Mouse (Mus musculus) neural tube, embryonic 13.5 days (tissue): Measurements from ENCODE around the gene Rps6ka5. TPM values are rescaled to one million over a fixed set of nuclear protein-coding genes. Genes with fewer than 3 reads are reported as not detected.

Experiments
- ATAC-seq: fragments of 200-750 bp; cut with Nextera tagmentation; 2 replicates; pipeline ENCODE4 v1.8.0; 2017; ENCODE audit warnings: low read depth, mild to moderate bottlenecking, moderate TSS enrichment, moderate library complexity
- H3K27ac ChIP-seq: fragments of 300-500 bp; sonication (generic); replicated peaks from 2 replicates; pipeline ENCODE4 v1.5.1; 2015; ENCODE audit warnings: moderate library complexity, mild to moderate bottlenecking, inconsistent platforms
- H3K27me3 ChIP-seq: fragments of 300-500 bp; sonication (generic); 2 replicates; pipeline ENCODE4 v1.6.1; 2015; ENCODE audit warnings: mild to moderate bottlenecking, inconsistent platforms
- H3K36me3 ChIP-seq: fragments of 300-500 bp; sonication (generic); 2 replicates; pipeline ENCODE4 v1.6.1; 2015; ENCODE audit warnings: mild to moderate bottlenecking, inconsistent platforms
- H3K4me1 ChIP-seq: fragments of 300-500 bp; sonication (generic); replicated peaks from 2 replicates; pipeline ENCODE4 v1.6.1; 2015; ENCODE audit warnings: inconsistent platforms
- H3K4me2 ChIP-seq: fragments of 300-500 bp; sonication (generic); 2 replicates; pipeline ENCODE4 v1.6.1; 2015; ENCODE audit warnings: inconsistent platforms, mild to moderate bottlenecking, moderate library complexity
- H3K4me3 ChIP-seq: fragments of 300-500 bp; sonication (generic); 2 replicates; pipeline ENCODE4 v1.5.1; 2015; ENCODE audit warnings: mild to moderate bottlenecking, inconsistent platforms
- H3K9ac ChIP-seq: fragments of 300-500 bp; sonication (generic); 2 replicates; pipeline ENCODE4 v1.6.1; 2015; ENCODE audit warnings: moderate library complexity, mild to moderate bottlenecking, inconsistent platforms
- H3K9me3 ChIP-seq: fragments of 300-500 bp; sonication (generic); 2 replicates; pipeline ENCODE4 v1.6.1; 2016; ENCODE audit warnings: inconsistent platforms
- WGBS: fragments of 180-500 bp; shearing (Covaris S2); methylation state at CpG from one replicate; pipeline ENCODE4 v1.1.7; 2015; 5-methylcytosine and 5-hydroxymethylcytosine counted together
- polyA plus RNA-seq: library from polyadenylated mRNA; unstranded; fragments of >200 nt; fragmentation: Nextera tagmentation; extraction: Ambion mirVana; gene quantifications from 2 replicates; pipeline ENCODE4 v1.2.1, GENCODE M21; 2015

The Rps6ka5 gene
- polyA plus RNA-seq, 1 experiment from 2014 or later: 5.5 TPM

GRCm38 (mm10) chr12:100720801-100721200, 6.0 kb downstream of the Rps6ka5 start:
- Histone ChIP-seq H3K4me1 (peaks cover 22% of the 10 kb centered on the region), H3K9ac (no peak overlapping the region), H3K27ac (no peak overlapping the region), H3K9me3 (no peaks in the 10 kb centered on the region), H3K36me3 (no peaks in the 10 kb centered on the region), H3K27me3 (no peaks in the 10 kb centered on the region), H3K4me2 (no peak overlapping the region), H3K4me3 (no peak overlapping the region)
- no peak for ATAC-seq
- WGBS: 19% methylated on average over 3 of the region's 3 CpGs

GRCm38 (mm10) chr12:100717446-100717845, 9.3 kb downstream of the Rps6ka5 start:
- Histone ChIP-seq H3K4me1 (no peaks in the 10 kb centered on the region), H3K9ac (no peak overlapping the region)

DNA sequence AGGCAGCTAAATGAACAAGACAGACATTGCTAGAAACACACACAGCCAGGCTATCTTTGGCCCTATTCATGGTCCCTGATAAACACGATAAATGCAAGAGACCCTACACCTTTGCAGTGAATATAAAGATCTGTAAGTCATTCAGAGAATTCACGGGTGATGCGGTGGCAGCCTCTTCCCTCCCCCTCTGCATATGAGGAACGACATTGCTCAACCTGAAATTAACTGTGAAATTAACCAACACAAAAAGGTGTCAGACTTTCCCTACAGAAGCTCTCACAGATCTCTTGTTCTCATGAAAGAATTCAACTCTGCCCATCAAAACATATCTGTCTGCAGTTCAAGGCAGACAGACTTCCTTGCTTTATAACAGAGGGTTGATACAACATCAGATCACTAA, 9.8 kb downstream of the Rps6ka5 start:
- Histone ChIP-seq H3K27me3 (no peaks in the 10 kb centered on the region), H3K27ac (no peak overlapping the region), H3K4me2 (no peak overlapping the region), H3K9me3 (no peaks in the 10 kb centered on the region), H3K4me1 (no peaks in the 10 kb centered on the region), H3K9ac (no peak overlapping the region), H3K36me3 (no peaks in the 10 kb centered on the region), H3K4me3 (no peak overlapping the region)
- no peak for ATAC-seq
- WGBS: 72% methylated on average over 4 of the region's 4 CpGs

More at GRCm38 (mm10) chr12:100717446-100717845, 9.3 kb downstream of the Rps6ka5 start:
- Histone ChIP-seq H3K27me3 (no peaks in the 10 kb centered on the region), H3K36me3 (no peaks in the 10 kb centered on the region), H3K4me3 (no peak overlapping the region), H3K9me3 (no peaks in the 10 kb centered on the region), H3K4me2 (no peak overlapping the region), H3K27ac (no peak overlapping the region)
- ATAC-seq: no peak

GRCm38 (mm10) chr12:100711819-100712218, 15.0 kb downstream of the Rps6ka5 start:
- no peak overlapping the region for H3K4me2 ChIP-seq
- H3K9ac ChIP-seq: no peak overlapping the region
- 62% methylated on average over 5 of the region's 5 CpGs for WGBS
- H3K4me3 ChIP-seq: no peak overlapping the region
- no peak for ATAC-seq
- H3K9me3 ChIP-seq: no peaks in the 10 kb centered on the region
- H3K27ac ChIP-seq: no peak overlapping the region
- H3K4me1 ChIP-seq: no peaks in the 10 kb centered on the region
- H3K27me3 ChIP-seq: no peaks in the 10 kb centered on the region
- H3K36me3 ChIP-seq: no peaks in the 10 kb centered on the region

- Histone ChIP-seq H3K9ac (no peak overlapping the region), H3K4me3 (no peak overlapping the region), H3K36me3 (no peaks in the 10 kb centered on the region), H3K4me2 (no peak overlapping the region), H3K9me3 (no peaks in the 10 kb centered on the region), H3K27ac (no peak overlapping the region), H3K4me1 (no peaks in the 10 kb centered on the region), H3K27me3 (no peaks in the 10 kb centered on the region)
- WGBS: 84% methylated on average over 10 of the region's 10 CpGs
- ATAC-seq: no peak
These were observed 15.6 kb downstream of the Rps6ka5 start for GRCm38 (mm10) chr12:100711116-100711691.

DNA sequence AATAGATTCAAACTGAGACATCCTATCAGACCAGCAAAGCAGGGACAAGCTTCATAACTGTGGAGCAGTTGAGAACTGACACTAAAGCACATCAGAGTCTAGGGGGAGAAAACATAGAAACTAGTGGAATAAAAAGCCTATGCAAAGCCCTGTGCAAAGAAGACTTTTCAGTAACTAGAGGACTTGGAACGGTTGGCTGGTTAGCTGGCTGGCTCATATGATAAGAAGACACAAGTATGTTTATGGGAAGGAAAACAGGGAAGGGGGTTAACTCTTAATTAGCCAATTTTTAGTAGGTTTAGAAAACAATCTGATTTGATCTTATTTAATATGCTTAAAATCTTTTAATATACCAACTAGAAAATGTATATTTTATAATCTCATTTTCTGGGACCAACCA, 16.4 kb downstream of the Rps6ka5 start:
- Histone ChIP-seq H3K27ac (no peak overlapping the region), H3K9me3 (no peaks in the 10 kb centered on the region), H3K9ac (no peak overlapping the region), H3K27me3 (no peaks in the 10 kb centered on the region), H3K36me3 (no peaks in the 10 kb centered on the region), H3K4me2 (no peak overlapping the region), H3K4me3 (no peak overlapping the region), H3K4me1 (no peaks in the 10 kb centered on the region)
- WGBS: 81% methylated on average over 1 of the region's 1 CpGs
- ATAC-seq: no peak

GRCm38 (mm10) chr12:100707312-100707711, 19.5 kb downstream of the Rps6ka5 start:
- Histone ChIP-seq H3K4me2 (no peak overlapping the region), H3K27me3 (no peaks in the 10 kb centered on the region), H3K9ac (no peak overlapping the region), H3K36me3 (no peaks in the 10 kb centered on the region), H3K4me3 (no peak overlapping the region), H3K9me3 (no peaks in the 10 kb centered on the region), H3K27ac (no peak overlapping the region), H3K4me1 (no peaks in the 10 kb centered on the region)
- ATAC-seq: no peak
- WGBS: 96% methylated on average over 2 of the region's 2 CpGs

- Histone ChIP-seq H3K9ac (no peak overlapping the region), H3K4me3 (no peak overlapping the region), H3K4me1 (no peaks in the 10 kb centered on the region), H3K36me3 (no peaks in the 10 kb centered on the region), H3K27ac (no peak overlapping the region), H3K27me3 (no peaks in the 10 kb centered on the region), H3K4me2 (no peak overlapping the region), H3K9me3 (no peaks in the 10 kb centered on the region)
- 82% methylated on average over 5 of the region's 5 CpGs for whole genome bisulfite sequencing
- no peak for ATAC-seq
These were observed 21.6 kb downstream of the Rps6ka5 start for GRCm38 (mm10) chr12:100705057-100705722.

DNA sequence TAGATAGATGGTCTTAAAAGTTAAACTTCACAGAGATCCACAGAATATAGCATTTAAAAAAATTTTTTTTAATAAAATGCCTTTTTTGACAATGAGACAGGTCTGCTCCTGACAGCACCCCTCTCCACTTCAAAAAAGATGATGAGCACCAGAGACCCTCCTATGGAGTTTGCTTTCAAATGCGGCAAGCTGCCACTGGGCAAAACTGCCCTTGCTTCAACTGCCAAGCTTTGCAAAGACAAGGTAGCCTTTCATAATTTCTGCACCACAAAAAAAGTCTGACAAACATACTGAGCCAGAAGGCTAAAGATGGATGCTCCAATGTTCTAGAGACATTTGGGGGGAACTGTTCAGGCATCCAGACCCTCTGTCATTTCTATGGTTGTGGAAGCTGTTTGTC, 28.8 kb downstream of the Rps6ka5 start:
- ATAC-seq: no peak
- no peaks in the 10 kb centered on the region for H3K36me3 ChIP-seq
- H3K27ac ChIP-seq: no peak overlapping the region
- H3K9ac ChIP-seq: no peak overlapping the region
- H3K4me1 ChIP-seq: no peaks in the 10 kb centered on the region; the same call in 1 of the 2 replicates
- no peaks in the 10 kb centered on the region for H3K9me3 ChIP-seq
- no peaks in the 10 kb centered on the region for H3K27me3 ChIP-seq
- WGBS: 86% methylated on average over 1 of the region's 1 CpGs
- H3K4me2 ChIP-seq: no peak overlapping the region
- no peak overlapping the region for H3K4me3 ChIP-seq

GRCm38 (mm10) chr12:100696621-100697020, 30.2 kb downstream of the Rps6ka5 start:
- Histone ChIP-seq H3K27me3 (no peaks in the 10 kb centered on the region), H3K4me1 (no peaks in the 10 kb centered on the region; the same call in 1 of the 2 replicates), H3K9ac (no peak overlapping the region), H3K4me3 (no peak overlapping the region), H3K9me3 (no peaks in the 10 kb centered on the region), H3K27ac (no peak overlapping the region), H3K4me2 (no peak overlapping the region), H3K36me3 (no peaks in the 10 kb centered on the region)
- 15% methylated on average over 4 of the region's 4 CpGs for WGBS
- ATAC-seq: no peak

- Histone ChIP-seq H3K27me3 (no peaks in the 10 kb centered on the region), H3K4me2 (no peak overlapping the region), H3K9me3 (no peaks in the 10 kb centered on the region), H3K36me3 (no peaks in the 10 kb centered on the region), H3K9ac (no peak overlapping the region), H3K4me1 (no peaks in the 10 kb centered on the region; the same call in 1 of the 2 replicates), H3K27ac (no peak overlapping the region), H3K4me3 (no peak overlapping the region)
- no peak for ATAC-seq
- whole genome bisulfite sequencing: 84% methylated on average over 3 of the region's 3 CpGs
These were observed 31.5 kb downstream of the Rps6ka5 start for GRCm38 (mm10) chr12:100695252-100695651.

DNA sequence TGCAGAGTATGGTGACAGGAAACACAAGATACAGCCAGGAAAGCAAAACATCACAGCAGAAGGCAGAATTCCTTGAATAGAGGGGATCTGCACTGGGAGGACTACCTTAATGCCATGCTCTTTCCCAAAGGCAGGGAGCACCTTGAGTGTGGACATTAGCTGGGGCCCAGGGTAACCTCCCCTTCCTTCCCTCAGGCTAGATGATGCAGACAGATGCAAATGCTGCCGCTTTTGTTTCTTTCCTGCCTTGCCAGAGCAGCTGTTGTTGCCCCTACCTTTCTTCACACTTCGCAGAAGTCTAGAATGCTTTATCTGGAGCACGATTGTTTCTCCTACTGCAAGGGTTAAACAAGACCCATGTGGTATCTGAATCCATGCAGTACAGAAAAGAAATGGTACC, 34.6 kb downstream of the Rps6ka5 start:
- H3K36me3 ChIP-seq: no peaks in the 10 kb centered on the region
- 57% methylated on average over 3 of the region's 3 CpGs for WGBS
- H3K4me1 ChIP-seq: no peaks in the 10 kb centered on the region; the same call in 1 of the 2 replicates
- no peak overlapping the region for H3K4me3 ChIP-seq
- ATAC-seq: no peak
- no peak overlapping the region for H3K9ac ChIP-seq
- no peaks in the 10 kb centered on the region for H3K9me3 ChIP-seq
- no peaks in the 10 kb centered on the region for H3K27me3 ChIP-seq
- H3K4me2 ChIP-seq: no peak overlapping the region
- H3K27ac ChIP-seq: no peak overlapping the region

- Histone ChIP-seq H3K27ac (no peak overlapping the region), H3K4me3 (no peak overlapping the region), H3K9ac (no peak overlapping the region), H3K27me3 (no peaks in the 10 kb centered on the region), H3K36me3 (no peaks in the 10 kb centered on the region), H3K4me1 (no peaks in the 10 kb centered on the region; the same call in 1 of the 2 replicates), H3K9me3 (no peaks in the 10 kb centered on the region), H3K4me2 (no peak overlapping the region)
- 80% methylated on average over 5 of the region's 5 CpGs for WGBS
- ATAC-seq: no peak
These were observed 36.3 kb downstream of the Rps6ka5 start for GRCm38 (mm10) chr12:100690444-100690843.
